Mouse (Mus musculus): ENCODE data around the gene Cd200. TPM values are rescaled to one million over a fixed set of nuclear protein-coding genes. Genes with fewer than 3 reads are reported as not detected.

The Cd200 gene
- polyA plus RNA-seq, 1 experiment from 2014 or later: 50.4 TPM

GRCm38 (mm10) chr16:45402951-45403350 lies 5.9 kb downstream of the Cd200 start:
- Histone ChIP-seq H3K4me1 (ENCODE audit: control insufficient read depth, insufficient read depth, low read length) (no peaks in the 10 kb centered on the region; the same call in 1 of the 2 replicates), H3K9me3 (ENCODE audit: control insufficient read depth, low read length) (no peaks in the 10 kb centered on the region), H3K27me3 (ENCODE audit: control insufficient read depth, insufficient read depth, low read length) (no peaks in the 10 kb centered on the region), H3K36me3 (ENCODE audit: control insufficient read depth, insufficient read depth, low read length) (no peaks in the 10 kb centered on the region), H3K4me2 (no peak overlapping the region), H3K4me3 (ENCODE audit: low read depth, low read length) (no peak overlapping the region), H3K27ac (ENCODE audit: low read depth, low read length) (no peak overlapping the region), H3K9ac (ENCODE audit: low read length) (no peak overlapping the region)
- DNase-seq (ENCODE audit: low spot score, missing footprints) (no peak), ATAC-seq (ENCODE audit: low FRiP score) (no peak)
- WGBS: 86% methylated on average over 2 of the region's 2 CpGs

GRCm38 (mm10) chr16:45402036-45402435 lies 6.8 kb downstream of the Cd200 start:
- DNase-seq (ENCODE audit: low spot score, missing footprints): no peak
- no peaks in the 10 kb centered on the region for H3K9me3 ChIP-seq (ENCODE audit: control insufficient read depth, low read length)
- H3K4me1 ChIP-seq (ENCODE audit: control insufficient read depth, insufficient read depth, low read length): no peaks in the 10 kb centered on the region
- no peak overlapping the region for H3K9ac ChIP-seq (ENCODE audit: low read length)
- H3K27ac ChIP-seq (ENCODE audit: low read depth, low read length): no peak overlapping the region
- 87% methylated on average over 1 of the region's 1 CpGs for WGBS
- H3K4me2 ChIP-seq: no peak overlapping the region
- no peaks in the 10 kb centered on the region for H3K27me3 ChIP-seq (ENCODE audit: control insufficient read depth, insufficient read depth, low read length)
- ATAC-seq (ENCODE audit: low FRiP score): no peak
- no peaks in the 10 kb centered on the region for H3K36me3 ChIP-seq (ENCODE audit: control insufficient read depth, insufficient read depth, low read length)
- no peak overlapping the region for H3K4me3 ChIP-seq (ENCODE audit: low read depth, low read length)

DNA sequence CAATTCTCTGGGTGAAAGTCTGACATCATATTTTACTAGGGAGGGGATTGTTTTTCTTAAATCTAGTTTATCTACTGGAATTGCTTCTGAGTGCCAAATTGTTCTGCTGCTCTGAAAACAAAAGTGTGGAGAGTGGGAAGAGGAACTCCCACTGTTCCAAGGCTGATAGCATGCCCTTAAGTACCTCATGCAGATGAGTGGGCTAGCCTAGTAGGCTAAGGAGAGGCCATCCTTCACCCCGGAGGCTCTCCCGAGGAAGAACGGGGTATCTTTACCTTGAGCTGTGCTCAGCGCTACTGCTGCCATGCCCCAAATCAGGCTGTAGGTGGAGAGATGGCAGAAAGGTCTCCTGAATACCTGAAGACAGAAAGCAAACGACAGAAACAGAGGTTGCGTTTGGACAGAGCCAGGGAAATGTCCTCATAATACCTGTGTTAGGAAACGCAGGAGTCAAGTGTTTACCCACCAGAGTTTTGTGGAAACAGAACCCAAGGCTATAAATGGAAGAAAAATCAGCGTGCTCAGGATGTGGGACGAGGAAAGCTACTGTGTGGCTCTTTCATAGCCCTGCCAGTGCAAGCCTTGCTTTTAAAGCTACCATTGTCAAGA lies 8.8 kb downstream of the Cd200 start:
- ATAC-seq (ENCODE audit: low FRiP score): no peak
- H3K27ac ChIP-seq (ENCODE audit: low read depth, low read length): no peak overlapping the region
- no peaks in the 10 kb centered on the region for H3K4me1 ChIP-seq (ENCODE audit: control insufficient read depth, insufficient read depth, low read length)
- H3K4me2 ChIP-seq: no peak overlapping the region
- H3K9ac ChIP-seq (ENCODE audit: low read length): no peak overlapping the region
- H3K36me3 ChIP-seq (ENCODE audit: control insufficient read depth, insufficient read depth, low read length): no peaks in the 10 kb centered on the region
- no peak overlapping the region for H3K4me3 ChIP-seq (ENCODE audit: low read depth, low read length)
- no peaks in the 10 kb centered on the region for H3K9me3 ChIP-seq (ENCODE audit: control insufficient read depth, low read length)
- 74% methylated on average over 9 of the region's 9 CpGs for WGBS
- no peaks in the 10 kb centered on the region for H3K27me3 ChIP-seq (ENCODE audit: control insufficient read depth, insufficient read depth, low read length)
- DNase-seq (ENCODE audit: low spot score, missing footprints): no peak

GRCm38 (mm10) chr16:45399411-45399810 lies 9.4 kb downstream of the Cd200 start:
- H3K27ac ChIP-seq (ENCODE audit: low read depth, low read length): no peak overlapping the region
- 92% methylated on average over 3 of the region's 3 CpGs for WGBS
- H3K9ac ChIP-seq (ENCODE audit: low read length): no peak overlapping the region
- H3K36me3 ChIP-seq (ENCODE audit: control insufficient read depth, insufficient read depth, low read length): no peaks in the 10 kb centered on the region
- H3K4me1 ChIP-seq (ENCODE audit: control insufficient read depth, insufficient read depth, low read length): no peaks in the 10 kb centered on the region
- ATAC-seq (ENCODE audit: low FRiP score) (no peak), DNase-seq (ENCODE audit: low spot score, missing footprints) (no peak)
- H3K27me3 ChIP-seq (ENCODE audit: control insufficient read depth, insufficient read depth, low read length): no peaks in the 10 kb centered on the region
- H3K9me3 ChIP-seq (ENCODE audit: control insufficient read depth, low read length): no peaks in the 10 kb centered on the region
- no peak overlapping the region for H3K4me2 ChIP-seq
- no peak overlapping the region for H3K4me3 ChIP-seq (ENCODE audit: low read depth, low read length)

DNA sequence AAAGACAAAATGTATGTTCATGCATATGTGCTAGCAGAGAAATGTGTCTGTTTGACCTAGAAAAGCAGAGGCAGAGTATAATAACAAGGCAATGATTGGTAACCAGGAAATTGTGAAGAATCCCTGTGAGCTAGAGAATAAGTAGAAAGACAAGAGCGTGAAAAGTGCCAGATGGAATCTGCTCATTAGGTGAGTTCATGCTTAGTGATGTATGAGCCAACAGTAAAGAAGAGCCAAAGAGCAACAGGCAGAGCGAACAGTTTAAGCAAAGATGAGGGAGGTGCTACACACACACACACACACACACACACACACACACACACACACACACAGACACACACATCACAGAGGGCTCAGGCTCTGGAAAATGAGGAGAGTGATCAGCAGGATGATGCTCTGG lies 11.4 kb downstream of the Cd200 start:
- DNase-seq (ENCODE audit: low spot score, missing footprints): no peak
- WGBS: 90% methylated on average over 2 of the region's 2 CpGs
- ATAC-seq (ENCODE audit: low FRiP score): no peak

GRCm38 (mm10) chr16:45392246-45392645 lies 16.6 kb downstream of the Cd200 start:
- DNase-seq (ENCODE audit: low spot score, missing footprints) (no peak), ATAC-seq (ENCODE audit: low FRiP score) (no peak)
- no peak overlapping the region for H3K27ac ChIP-seq (ENCODE audit: low read depth, low read length)
- no peaks in the 10 kb centered on the region for H3K4me1 ChIP-seq (ENCODE audit: control insufficient read depth, insufficient read depth, low read length)
- no peak overlapping the region for H3K9ac ChIP-seq (ENCODE audit: low read length)
- H3K27me3 ChIP-seq (ENCODE audit: control insufficient read depth, insufficient read depth, low read length): no peaks in the 10 kb centered on the region
- no peak overlapping the region for H3K4me2 ChIP-seq
- no peak overlapping the region for H3K4me3 ChIP-seq (ENCODE audit: low read depth, low read length)
- no peaks in the 10 kb centered on the region; the same call in 1 of the 2 replicates for H3K36me3 ChIP-seq (ENCODE audit: control insufficient read depth, insufficient read depth, low read length)
- 84% methylated on average over 6 of the region's 6 CpGs for WGBS
- no peaks in the 10 kb centered on the region for H3K9me3 ChIP-seq (ENCODE audit: control insufficient read depth, low read length)

More for the DNA sequence above, 11.4 kb downstream of the Cd200 start:
- Histone ChIP-seq H3K9me3 (ENCODE audit: control insufficient read depth, low read length) (no peaks in the 10 kb centered on the region), H3K27me3 (ENCODE audit: control insufficient read depth, insufficient read depth, low read length) (no peaks in the 10 kb centered on the region), H3K9ac (ENCODE audit: low read length) (no peak overlapping the region), H3K4me1 (ENCODE audit: control insufficient read depth, insufficient read depth, low read length) (no peaks in the 10 kb centered on the region), H3K4me3 (ENCODE audit: low read depth, low read length) (no peak overlapping the region), H3K36me3 (ENCODE audit: control insufficient read depth, insufficient read depth, low read length) (no peaks in the 10 kb centered on the region; the same call in 1 of the 2 replicates), H3K4me2 (no peak overlapping the region), H3K27ac (ENCODE audit: low read depth, low read length) (no peak overlapping the region)

DNA sequence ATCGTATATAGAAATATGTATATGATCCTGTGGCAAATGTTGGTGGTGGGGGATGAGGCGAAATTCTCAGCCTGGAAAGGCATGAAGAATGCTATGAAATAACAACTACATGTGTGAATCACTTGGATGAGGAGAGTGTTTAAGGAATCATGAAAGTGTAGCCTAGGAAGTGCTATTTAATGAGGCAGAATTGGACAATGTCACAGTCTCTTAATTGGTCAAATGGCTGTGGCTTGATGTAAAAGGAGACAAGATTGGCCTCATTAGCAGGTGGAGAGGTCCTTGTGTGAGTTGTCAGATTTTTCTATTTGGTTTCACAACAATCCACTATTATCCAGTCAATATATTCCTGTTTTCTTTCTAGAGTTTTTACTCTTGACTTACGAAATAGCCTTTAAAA lies 17.2 kb downstream of the Cd200 start:
- no peak for DNase-seq (ENCODE audit: low spot score, missing footprints)
- Histone ChIP-seq H3K27me3 (ENCODE audit: control insufficient read depth, insufficient read depth, low read length) (no peaks in the 10 kb centered on the region), H3K9ac (ENCODE audit: low read length) (no peak overlapping the region), H3K4me3 (ENCODE audit: low read depth, low read length) (no peak overlapping the region), H3K36me3 (ENCODE audit: control insufficient read depth, insufficient read depth, low read length) (no peaks in the 10 kb centered on the region; the same call in 1 of the 2 replicates), H3K9me3 (ENCODE audit: control insufficient read depth, low read length) (no peaks in the 10 kb centered on the region), H3K4me2 (no peak overlapping the region), H3K27ac (ENCODE audit: low read depth, low read length) (no peak overlapping the region), H3K4me1 (ENCODE audit: control insufficient read depth, insufficient read depth, low read length) (no peaks in the 10 kb centered on the region)
- WGBS: 90% methylated on average over 3 of the region's 3 CpGs
- ATAC-seq (ENCODE audit: low FRiP score): no peak

- Histone ChIP-seq H3K4me2 (no peak overlapping the region), H3K9me3 (ENCODE audit: control insufficient read depth, low read length) (no peaks in the 10 kb centered on the region), H3K27ac (ENCODE audit: low read depth, low read length) (no peak overlapping the region), H3K27me3 (ENCODE audit: control insufficient read depth, insufficient read depth, low read length) (no peaks in the 10 kb centered on the region), H3K36me3 (ENCODE audit: control insufficient read depth, insufficient read depth, low read length) (no peaks in the 10 kb centered on the region; the same call in 1 of the 2 replicates), H3K4me1 (ENCODE audit: control insufficient read depth, insufficient read depth, low read length) (no peaks in the 10 kb centered on the region), H3K9ac (ENCODE audit: low read length) (no peak overlapping the region), H3K4me3 (ENCODE audit: low read depth, low read length) (no peak overlapping the region)
- WGBS: 72% methylated on average over 5 of the region's 5 CpGs
- peak; percentile 77 for DNase-seq (ENCODE audit: low spot score, missing footprints)
- no peak for ATAC-seq (ENCODE audit: low FRiP score)
These were observed 18.4 kb downstream of the Cd200 start for GRCm38 (mm10) chr16:45390286-45390956.

DNA sequence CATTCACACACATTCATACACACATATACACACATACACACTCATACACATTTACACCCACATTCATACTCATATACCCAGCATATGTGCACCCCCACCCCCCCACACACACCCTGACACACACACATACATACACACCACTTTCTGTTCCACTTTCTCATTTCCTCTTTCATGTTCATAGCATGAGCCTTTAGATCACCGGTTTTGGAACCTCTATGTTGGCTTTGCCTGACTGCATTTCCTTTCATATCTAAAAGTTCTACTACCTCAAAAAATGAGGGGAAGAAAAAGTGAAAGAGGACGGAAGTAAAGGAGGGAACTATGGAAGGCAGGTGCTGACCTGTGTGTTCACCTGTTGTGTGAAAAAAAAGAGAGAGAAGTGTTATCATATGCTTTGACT lies 19.0 kb downstream of the Cd200 start:
- H3K9me3 ChIP-seq (ENCODE audit: control insufficient read depth, low read length): no peaks in the 10 kb centered on the region
- no peak overlapping the region for H3K9ac ChIP-seq (ENCODE audit: low read length)
- no peaks in the 10 kb centered on the region for H3K4me1 ChIP-seq (ENCODE audit: control insufficient read depth, insufficient read depth, low read length)
- H3K4me3 ChIP-seq (ENCODE audit: low read depth, low read length): no peak overlapping the region
- no peak for DNase-seq (ENCODE audit: low spot score, missing footprints)
- no peaks in the 10 kb centered on the region; the same call in 1 of the 2 replicates for H3K36me3 ChIP-seq (ENCODE audit: control insufficient read depth, insufficient read depth, low read length)
- WGBS: 90% methylated on average over 2 of the region's 2 CpGs
- no peak overlapping the region for H3K4me2 ChIP-seq
- ATAC-seq (ENCODE audit: low FRiP score): no peak
- H3K27ac ChIP-seq (ENCODE audit: low read depth, low read length): no peak overlapping the region
- no peaks in the 10 kb centered on the region for H3K27me3 ChIP-seq (ENCODE audit: control insufficient read depth, insufficient read depth, low read length)
